Comparison of ENCODE assay signal across 14 mouse cellular contexts in genomic region chr14:18356442-18356841, GRCm38 (mm10). TPM values are rescaled to one million over a fixed set of nuclear protein-coding genes. Genes with fewer than 3 reads are reported as not detected.
DNase-seq lines count a peak whose midpoint lies in the region; ATAC-seq lines count a peak whose summit lies in the region.
"Had no signal": no experiment of that assay in that cellular context is flagged by ENCODE, and none has a peak within 500 bp of the region (broad histone marks: within the 10 kb centered on the region; RNA-seq: fewer than 3 reads in every experiment).

No protein-coding gene starts in this region.

- DNase-seq in left cerebral cortex, postnatal 4 days = peak; percentile 41
- DNase-seq in left cerebral cortex, postnatal 25 days (ENCODE audit: low spot score in 2 of 2) = no peak
- peak; percentile 80 to 89 for DNase-seq in cerebellum, adult 18-20 months
- peak; percentile 74 to 86 for DNase-seq in cerebellum, postnatal 14 days
- no peak for DNase-seq in frontal cortex, postnatal 10 days (ENCODE audit: low spot score in 2 of 2)
- no peak for DNase-seq in layer of hippocampus, postnatal 10 days (ENCODE audit: low spot score in 2 of 2)
- DNase-seq: adrenal gland, postnatal 14 days; embryo, embryonic 11 days; gastrocnemius, postnatal 14 days; heart, adult 2 months; kidney, postnatal 36 days had no signal

- peak; percentile 89 for ATAC-seq in cerebellum, adult (ENCODE audit: insufficient number of reproducible peaks, low FRiP score, low TSS enrichment)
- ATAC-seq: hindbrain, postnatal 0 days; intestine, embryonic 16.5 days had no signal

- intact Hi-C loops in left cerebral cortex, postnatal 4 days (cut with DNase I) = loop anchor here (10.0 kb wide), 1 partner anchor 62 kb away; no protein-coding TSS in a partner anchor
- intact Hi-C loops in left cerebral cortex, postnatal 25 days (cut with DNase I) = no loop called here

RNA-seq across cellular contexts. Expression of gene Ube2e1, which starts 24.8 kb away (rescaled TPM):
- 100 to 1,000 TPM; 109 to 114 TPM for total RNA-seq in left cerebral cortex, postnatal 4 days (2021)
- 100 to 1,000 TPM; 116 to 119 TPM for total RNA-seq in left cerebral cortex, postnatal 25 days (2021)
- 100 to 1,000 TPM; 107 to 113 TPM for total RNA-seq in layer of hippocampus, postnatal 10 days (2021)

Comparison
In these comparisons a context has a peak if more than half of its experiments do, and no peak if none do; other contexts are left out.
1. DNase-seq: peak in left cerebral cortex, postnatal 4 days (single experiment), cerebellum, adult 18-20 months (2 of 2) and cerebellum, postnatal 14 days (2 of 2); none in left cerebral cortex, postnatal 25 days (0 of 2), frontal cortex, postnatal 10 days (0 of 2) and layer of hippocampus, postnatal 10 days (0 of 2).